Mouse (Mus musculus): ENCODE measurements around the gene Grxcr1. TPM values are rescaled to one million over a fixed set of nuclear protein-coding genes. Genes with fewer than 3 reads are reported as not detected.

Gene Grxcr1
- polyA plus RNA-seq, 2 experiments, result not detected

GRCm38 (mm10) chr5:68070308-68070707 lies 38.7 kb downstream of the Grxcr1 start:
- DNase-seq (ENCODE audit: low read depth in 3 of 3, low spot score in 3 of 3), result no peak
- Histone ChIP-seq H3K9ac (replicated peaks) (no peak overlapping the region), H3K4me3 (ENCODE audit: insufficient read depth in 1 of 2, low read depth in 2 of 2, low read length in 2 of 2) (no peak overlapping the region), H3K27me3 (ENCODE audit: control insufficient read depth, insufficient read depth, low read length) (no peaks in the 10 kb centered on the region), H3K27ac (no peak overlapping the region), H3K36me3 (replicated peaks; ENCODE audit: control insufficient read depth, insufficient read depth, low read depth) (no peaks in the 10 kb centered on the region), H3K4me2 (ENCODE audit: low read depth) (no peak overlapping the region), H3K9me3 (ENCODE audit: control insufficient read depth, low read length) (no peaks in the 10 kb centered on the region), H3K4me1 (replicated peaks; ENCODE audit: control insufficient read depth in 2 of 2, insufficient read depth in 2 of 2, low read length in 1 of 2) (no peaks in the 10 kb centered on the region)
- ATAC-seq (ENCODE audit: insufficient read depth), result no peak
- WGBS (ENCODE audit: insufficient replicate concordance), result 45% methylated on average over 3 of the region's 3 CpGs
- TF ChIP-seq EP300 (IDR thresholded peaks at IDR 0.05; ENCODE audit: low read depth), result no peak
- no peak for TF ChIP-seq CTCF (IDR thresholded peaks at IDR 0.05; ENCODE audit: low read depth)

DNA sequence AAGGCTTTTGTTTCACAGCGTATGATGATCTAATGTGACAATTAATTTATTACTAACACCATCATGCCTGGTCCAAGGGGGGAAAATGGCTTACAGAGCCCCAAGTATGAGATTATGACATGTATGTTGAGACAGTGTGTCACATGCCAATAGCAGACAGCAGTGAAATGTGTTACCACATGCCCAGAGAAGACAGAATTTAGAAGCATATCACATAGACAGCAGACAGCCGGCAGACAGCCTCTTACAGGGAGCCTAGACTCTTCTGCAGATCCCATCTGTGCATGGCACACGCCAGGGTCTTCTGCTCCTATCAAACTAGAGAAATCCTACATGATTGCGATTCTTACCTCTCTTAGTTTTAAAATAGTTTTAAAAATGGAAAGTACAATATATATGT lies 40.2 kb downstream of the Grxcr1 start:
- H3K9ac ChIP-seq (replicated peaks), result no peak overlapping the region
- TF ChIP-seq CTCF (IDR thresholded peaks at IDR 0.05; ENCODE audit: low read depth) (no peak), EP300 (IDR thresholded peaks at IDR 0.05; ENCODE audit: low read depth) (no peak)
- 62% methylated on average over 4 of the region's 4 CpGs for WGBS (ENCODE audit: insufficient replicate concordance)
- ATAC-seq (ENCODE audit: insufficient read depth) (no peak), DNase-seq (ENCODE audit: low read depth in 3 of 3, low spot score in 3 of 3) (no peak)
- H3K9me3 ChIP-seq (ENCODE audit: control insufficient read depth, low read length), result no peaks in the 10 kb centered on the region
- H3K4me3 ChIP-seq (ENCODE audit: insufficient read depth in 1 of 2, low read depth in 2 of 2, low read length in 2 of 2), result no peak overlapping the region
- H3K4me1 ChIP-seq (replicated peaks; ENCODE audit: control insufficient read depth in 2 of 2, insufficient read depth in 2 of 2, low read length in 1 of 2), result no peaks in the 10 kb centered on the region
- H3K27ac ChIP-seq, result no peak overlapping the region
- no peaks in the 10 kb centered on the region for H3K27me3 ChIP-seq (ENCODE audit: control insufficient read depth, insufficient read depth, low read length)
- H3K4me2 ChIP-seq (ENCODE audit: low read depth), result no peak overlapping the region
- H3K36me3 ChIP-seq (replicated peaks; ENCODE audit: control insufficient read depth, insufficient read depth, low read depth), result no peaks in the 10 kb centered on the region

- ATAC-seq (ENCODE audit: insufficient read depth) (no peak), DNase-seq (ENCODE audit: low read depth in 3 of 3, low spot score in 3 of 3) (no peak)
- 49% methylated on average over 7 of the region's 7 CpGs for WGBS (ENCODE audit: insufficient replicate concordance)
- H3K4me2 ChIP-seq (ENCODE audit: low read depth), result no peak overlapping the region
- H3K36me3 ChIP-seq (replicated peaks; ENCODE audit: control insufficient read depth, insufficient read depth, low read depth), result no peaks in the 10 kb centered on the region
- no peak overlapping the region for H3K9ac ChIP-seq (replicated peaks)
- no peaks in the 10 kb centered on the region for H3K4me1 ChIP-seq (replicated peaks; ENCODE audit: control insufficient read depth in 2 of 2, insufficient read depth in 2 of 2, low read length in 1 of 2)
- H3K4me3 ChIP-seq (ENCODE audit: insufficient read depth in 1 of 2, low read depth in 2 of 2, low read length in 2 of 2), result no peak overlapping the region
- no peaks in the 10 kb centered on the region for H3K27me3 ChIP-seq (ENCODE audit: control insufficient read depth, insufficient read depth, low read length)
- TF ChIP-seq EP300 (IDR thresholded peaks at IDR 0.05; ENCODE audit: low read depth) (no peak), CTCF (IDR thresholded peaks at IDR 0.05; ENCODE audit: low read depth) (no peak)
- H3K27ac ChIP-seq, result no peak overlapping the region
- H3K9me3 ChIP-seq (ENCODE audit: control insufficient read depth, low read length), result no peaks in the 10 kb centered on the region
Observed at GRCm38 (mm10) chr5:68086535-68087098, 55.0 kb downstream of the Grxcr1 start.

DNA sequence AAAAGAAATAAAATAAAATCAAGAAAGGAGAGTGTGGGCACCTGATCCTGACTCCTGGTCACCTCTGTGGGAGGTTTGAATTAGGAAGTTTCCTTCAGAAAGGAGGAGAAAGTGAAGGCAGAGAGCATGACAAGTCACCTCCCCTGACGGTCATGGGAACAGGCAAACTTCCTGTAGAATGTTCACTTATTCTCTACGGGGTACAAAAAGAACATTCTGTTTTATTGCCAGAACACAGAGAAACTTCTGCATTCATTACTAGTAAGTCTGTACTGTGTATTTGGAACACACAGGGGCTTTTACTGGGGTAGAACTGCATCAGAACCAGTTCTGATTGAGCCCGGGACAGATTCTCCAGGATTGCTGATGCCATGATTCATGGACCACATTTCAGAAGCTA lies 55.5 kb downstream of the Grxcr1 start:
- Histone ChIP-seq H3K9me3 (ENCODE audit: control insufficient read depth, low read length) (no peaks in the 10 kb centered on the region), H3K9ac (replicated peaks) (no peak overlapping the region), H3K27me3 (ENCODE audit: control insufficient read depth, insufficient read depth, low read length) (no peaks in the 10 kb centered on the region), H3K4me1 (replicated peaks; ENCODE audit: control insufficient read depth in 2 of 2, insufficient read depth in 2 of 2, low read length in 1 of 2) (no peaks in the 10 kb centered on the region), H3K36me3 (replicated peaks; ENCODE audit: control insufficient read depth, insufficient read depth, low read depth) (no peaks in the 10 kb centered on the region), H3K27ac (no peak overlapping the region), H3K4me3 (ENCODE audit: insufficient read depth in 1 of 2, low read depth in 2 of 2, low read length in 2 of 2) (no peak overlapping the region), H3K4me2 (ENCODE audit: low read depth) (no peak overlapping the region)
- WGBS (ENCODE audit: insufficient replicate concordance), result 49% methylated on average over 3 of the region's 3 CpGs
- DNase-seq (ENCODE audit: low read depth in 3 of 3, low spot score in 3 of 3) (no peak), ATAC-seq (ENCODE audit: insufficient read depth) (no peak)
- no peak for TF ChIP-seq EP300 (IDR thresholded peaks at IDR 0.05; ENCODE audit: low read depth)
- TF ChIP-seq CTCF (IDR thresholded peaks at IDR 0.05; ENCODE audit: low read depth), result no peak

- H3K9ac ChIP-seq (replicated peaks), result no peak overlapping the region
- 19% methylated on average over 2 of the region's 2 CpGs for WGBS (ENCODE audit: insufficient replicate concordance)
- DNase-seq (ENCODE audit: low read depth in 3 of 3, low spot score in 3 of 3) (no peak), ATAC-seq (ENCODE audit: insufficient read depth) (no peak)
- no peaks in the 10 kb centered on the region for H3K4me1 ChIP-seq (replicated peaks; ENCODE audit: control insufficient read depth in 2 of 2, insufficient read depth in 2 of 2, low read length in 1 of 2)
- no peak overlapping the region for H3K4me2 ChIP-seq (ENCODE audit: low read depth)
- TF ChIP-seq CTCF (IDR thresholded peaks at IDR 0.05; ENCODE audit: low read depth), result no peak
- no peak for TF ChIP-seq EP300 (IDR thresholded peaks at IDR 0.05; ENCODE audit: low read depth)
- no peak overlapping the region for H3K4me3 ChIP-seq (ENCODE audit: insufficient read depth in 1 of 2, low read depth in 2 of 2, low read length in 2 of 2)
- H3K27me3 ChIP-seq (ENCODE audit: control insufficient read depth, insufficient read depth, low read length), result no peaks in the 10 kb centered on the region
- H3K9me3 ChIP-seq (ENCODE audit: control insufficient read depth, low read length), result no peaks in the 10 kb centered on the region
- no peaks in the 10 kb centered on the region for H3K36me3 ChIP-seq (replicated peaks; ENCODE audit: control insufficient read depth, insufficient read depth, low read depth)
- H3K27ac ChIP-seq, result no peak overlapping the region
Observed at GRCm38 (mm10) chr5:68093085-68093484, 61.5 kb downstream of the Grxcr1 start.
